Mouse (Mus musculus): ENCODE measurements around the gene Rnf126.

Gene Rnf126

DNA sequence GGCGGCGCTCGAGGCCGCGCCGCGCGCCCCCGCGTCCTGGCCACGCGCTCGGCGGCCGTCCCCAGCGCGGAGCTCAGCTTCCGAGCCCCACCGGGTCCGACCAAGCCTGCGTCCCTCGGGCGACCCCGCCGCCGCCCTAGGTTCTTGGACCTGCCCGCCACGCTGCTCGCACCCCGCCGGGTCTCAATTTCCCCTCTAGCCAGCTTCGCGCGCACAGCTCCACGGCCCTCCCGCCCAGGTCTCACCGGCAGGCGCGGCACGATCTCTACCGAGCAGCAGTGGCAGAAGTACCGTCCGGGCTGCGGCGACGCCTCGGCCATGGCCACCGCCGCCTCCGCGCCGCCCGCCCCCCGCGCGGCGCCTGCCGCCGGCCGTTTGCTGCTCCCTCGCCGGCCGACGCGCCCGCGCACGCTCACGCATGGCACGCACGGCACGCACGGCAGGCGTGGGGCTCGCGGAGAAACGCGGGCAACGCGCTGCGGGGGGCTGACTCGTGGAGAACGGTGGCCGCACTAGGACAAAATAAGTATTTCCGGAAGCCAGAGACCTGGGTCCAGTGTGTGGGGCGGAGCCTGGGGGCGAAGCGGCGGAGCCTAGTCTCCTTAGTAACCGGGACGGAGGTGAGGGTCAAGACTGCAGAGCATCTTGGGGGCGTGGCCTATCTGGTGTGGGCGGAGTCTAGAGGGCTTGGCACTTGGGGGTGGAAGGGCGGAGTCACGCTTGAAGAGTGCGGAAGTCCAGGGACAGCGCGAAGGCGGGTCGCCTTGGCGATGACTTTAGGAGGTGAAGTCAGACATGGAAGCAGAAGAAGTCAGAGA is at the start of gene Rnf126:
Gene Rnf126 (minus strand): TSS at position 445 of the 818 bp plus-strand sequence.
- peak; percentile 98 for DNase-seq (ENCODE audit: low read depth, low spot score)

- no peak for DNase-seq (ENCODE audit: low read depth, low spot score)
Measured at GRCm38 (mm10) chr10:79815671-79816494, 49.1 kb upstream of the Rnf126 start.

DNA sequence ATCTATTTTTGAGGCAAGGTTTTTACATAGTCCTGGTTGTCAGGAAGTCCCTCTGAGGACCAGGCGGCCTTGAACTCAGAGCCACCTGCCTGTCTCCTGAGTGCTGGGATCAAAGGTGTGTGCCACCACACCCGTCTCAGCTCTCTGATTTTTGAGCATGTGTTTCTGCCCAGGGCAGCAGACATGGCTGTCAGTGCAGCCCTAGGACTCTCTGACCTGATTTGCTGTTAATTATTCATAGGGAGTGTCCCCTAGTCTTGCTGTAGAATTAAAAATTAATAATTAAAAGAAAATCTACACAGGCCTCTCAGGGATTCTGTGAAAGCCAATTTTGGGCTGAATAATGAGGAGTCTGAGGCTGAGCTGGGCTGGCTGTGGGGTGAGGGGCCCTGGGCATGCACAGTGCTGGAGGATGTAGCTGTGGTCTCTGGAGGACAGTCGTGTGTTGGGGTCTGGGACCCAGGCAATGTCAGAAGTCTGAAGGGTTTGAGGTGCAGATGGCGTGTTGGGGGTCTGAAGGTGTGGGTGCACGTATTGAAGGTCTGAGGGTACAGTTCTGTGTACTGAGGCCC is 47.6 kb upstream of the Rnf126 start:
- no peak for DNase-seq (ENCODE audit: low read depth, low spot score)

- DNase-seq (ENCODE audit: low read depth, low spot score) = peak; percentile 62
Measured at GRCm38 (mm10) chr10:79811736-79812637, 45.2 kb upstream of the Rnf126 start.

DNA sequence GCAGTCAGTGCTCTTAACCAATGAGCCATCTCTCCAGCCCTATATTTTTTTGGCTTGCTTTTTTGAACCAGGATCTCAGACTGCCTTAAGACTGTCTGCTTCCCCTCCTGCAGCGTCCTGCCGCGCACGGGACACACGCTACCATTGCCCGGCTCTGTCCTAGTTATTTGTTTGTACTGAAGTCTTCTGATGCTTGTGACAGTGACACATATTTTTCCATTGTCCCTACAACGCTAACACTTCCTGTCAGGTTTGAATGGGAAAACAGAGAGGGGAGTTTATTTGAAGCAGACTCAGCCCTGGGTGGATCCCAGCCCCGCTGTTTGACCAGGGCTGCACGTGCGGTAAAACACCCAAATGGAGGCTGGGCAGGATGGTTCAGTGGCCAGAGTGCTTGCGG is 42.0 kb upstream of the Rnf126 start:
- no peak for DNase-seq (ENCODE audit: low read depth, low spot score)

- DNase-seq (ENCODE audit: low read depth, low spot score) = no peak
Measured at GRCm38 (mm10) chr10:79807826-79808225, 41.1 kb upstream of the Rnf126 start.

- no peak for DNase-seq (ENCODE audit: low read depth, low spot score)
Measured at GRCm38 (mm10) chr10:79806972-79807371, 40.2 kb upstream of the Rnf126 start.

GRCm38 (mm10) chr10:79806331-79806730 is 39.6 kb upstream of the Rnf126 start:
- DNase-seq (ENCODE audit: low read depth, low spot score) = no peak

- no peak for DNase-seq (ENCODE audit: low read depth, low spot score)
Measured at GRCm38 (mm10) chr10:79805636-79806035, 38.9 kb upstream of the Rnf126 start.

DNA sequence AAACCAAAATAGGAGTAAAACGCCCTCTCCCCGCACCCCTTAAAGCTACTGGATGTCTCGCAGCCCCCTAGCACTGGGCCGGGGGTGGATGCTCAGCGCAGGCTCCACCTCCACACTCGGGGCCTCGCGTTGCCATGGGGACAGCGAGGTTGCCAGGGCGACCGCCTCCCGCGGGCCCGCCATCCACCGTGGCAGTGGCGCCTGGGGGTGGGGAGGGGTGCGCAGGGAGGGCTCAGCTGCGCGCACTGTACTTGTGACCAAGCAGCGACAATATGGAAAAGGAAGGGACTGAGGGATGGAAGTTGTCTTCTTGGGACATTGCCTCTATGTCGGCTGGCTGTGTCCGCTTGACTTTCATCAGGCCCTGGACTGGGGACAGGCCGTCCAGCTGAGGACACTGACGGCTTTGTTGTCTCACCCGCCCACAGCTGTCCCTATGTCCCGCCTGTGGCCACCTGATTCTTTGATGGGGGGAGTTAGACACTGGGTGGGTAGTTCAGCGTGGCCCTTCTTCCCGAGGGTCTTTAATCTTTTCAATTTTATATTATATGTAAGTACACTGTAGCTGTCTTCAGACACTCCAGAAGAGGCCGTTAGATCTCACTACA is 37.1 kb upstream of the Rnf126 start:
- no peak for DNase-seq (ENCODE audit: low read depth, low spot score)

GRCm38 (mm10) chr10:79802331-79802971 is 35.7 kb upstream of the Rnf126 start:
- DNase-seq (ENCODE audit: low read depth, low spot score) = no peak

DNA sequence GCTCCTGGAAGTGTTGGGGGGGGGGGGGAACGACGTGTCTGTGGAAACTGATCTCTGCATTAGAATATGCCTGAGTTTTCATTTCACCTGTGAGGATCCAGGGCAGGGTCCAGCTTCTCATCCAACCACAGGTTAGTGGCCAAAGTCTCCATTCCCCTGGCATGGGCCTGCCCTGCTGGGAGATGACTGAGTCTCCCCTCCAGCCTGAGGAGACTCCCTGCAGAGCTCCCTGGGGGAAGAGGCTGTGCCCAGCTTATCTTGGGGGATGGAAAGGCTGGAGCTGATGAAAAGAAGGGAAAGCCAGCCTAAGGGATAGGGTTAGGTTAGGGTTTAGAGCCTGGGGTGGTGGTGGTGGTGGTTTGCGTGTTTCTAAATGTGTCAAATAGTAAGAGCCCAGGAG is 35.1 kb upstream of the Rnf126 start:
- no peak for DNase-seq (ENCODE audit: low read depth, low spot score)

GRCm38 (mm10) chr10:79800508-79800907 is 33.8 kb upstream of the Rnf126 start:
- DNase-seq (ENCODE audit: low read depth, low spot score) = no peak

GRCm38 (mm10) chr10:79798289-79798928 is 31.7 kb upstream of the Rnf126 start:
- DNase-seq (ENCODE audit: low read depth, low spot score) = no peak

GRCm38 (mm10) chr10:79797326-79797725 is 30.6 kb upstream of the Rnf126 start:
- DNase-seq (ENCODE audit: low read depth, low spot score) = no peak

- DNase-seq (ENCODE audit: low read depth, low spot score) = no peak
Measured at GRCm38 (mm10) chr10:79795905-79796304, 29.2 kb upstream of the Rnf126 start.

GRCm38 (mm10) chr10:79794491-79794931 is 27.8 kb upstream of the Rnf126 start:
- DNase-seq (ENCODE audit: low read depth, low spot score) = no peak

GRCm38 (mm10) chr10:79793738-79794490 is 27.2 kb upstream of the Rnf126 start:
- DNase-seq (ENCODE audit: low read depth, low spot score) = no peak

All from CD4-positive helper T cell, adult 2 months (primary cell).